Mouse (Mus musculus) liver, postnatal 0 days (tissue): ENCODE results near the gene Pigp. TPM values are rescaled to one million over a fixed set of nuclear protein-coding genes. Genes with fewer than 3 reads are reported as not detected.
A peak's percentile ranks its signal among the peaks of the same experiment; 100 is the strongest.

Source experiments
- ATAC-seq: fragments of 200-750 bp; cut with Nextera tagmentation; 2 replicates; pipeline ENCODE4 v1.8.0; 2017; ENCODE audit warnings: mild to moderate bottlenecking, moderate library complexity
- DNase-seq: peaks from one replicate; pipeline ENCODE4 v3.0.0-alpha.2; 2016
- H3K27ac ChIP-seq: fragments of 300-500 bp; sonication (generic); 2 replicates; pipeline ENCODE4 v1.5.1; 2014; ENCODE audit warnings: antibody characterized with exemption, moderate library complexity, mild to moderate bottlenecking, low read depth
- H3K27me3 ChIP-seq: fragments of 300-500 bp; sonication (generic); 2 replicates; pipeline ENCODE4 v1.6.1; 2014; ENCODE audit warnings: low read length, control low read depth, mixed read lengths; ENCODE audit not compliant: insufficient read depth
- H3K36me3 ChIP-seq: fragments of 300-500 bp; sonication (generic); replicated peaks from 2 replicates; pipeline ENCODE4 v1.6.1; 2014; ENCODE audit warnings: mild to moderate bottlenecking, control low read depth, low read length, moderate library complexity, mixed read lengths; ENCODE audit not compliant: insufficient read depth
- H3K4me1 ChIP-seq: fragments of 300-500 bp; sonication (generic); 2 replicates; pipeline ENCODE4 v1.6.1; 2014; ENCODE audit warnings: antibody characterized with exemption, mild to moderate bottlenecking, control low read depth; ENCODE audit not compliant: insufficient read depth
- H3K4me2 ChIP-seq: fragments of 300-500 bp; sonication (generic); 2 replicates; pipeline ENCODE4 v1.6.1; 2014; ENCODE audit warnings: low read depth, mild to moderate bottlenecking, low read length, moderate library complexity, mixed read lengths
- H3K4me3 ChIP-seq: fragments of 300-500 bp; sonication (generic); 2 replicates; pipeline ENCODE4 v1.5.1; 2014; ENCODE audit warnings: low read depth, low read length
- H3K9ac ChIP-seq: fragments of 300-500 bp; sonication (generic); replicated peaks from 2 replicates; pipeline ENCODE4 v1.6.1; 2014; ENCODE audit warnings: mild to moderate bottlenecking, moderate library complexity
- H3K9me3 ChIP-seq: fragments of 300-500 bp; sonication (generic); 2 replicates; pipeline ENCODE4 v1.6.1; 2016; ENCODE audit warnings: mild to moderate bottlenecking, control low read depth, low read length, mixed read lengths
- CTCF ChIP-seq: sonication (generic); IDR thresholded peaks from 2 replicates; pipeline ENCODE4 v1.5.1; 2016; ENCODE audit warnings: antibody characterized with exemption, low read depth
- EP300 ChIP-seq: IDR thresholded peaks from 2 replicates; pipeline ENCODE4 v1.6.1; 2016; ENCODE audit warnings: antibody characterized with exemption, low read depth, mild to moderate bottlenecking
- WGBS: fragments of 180-500 bp; shearing (Covaris S2); extraction: QIAGEN DNeasy Blood & Tissue Kit; methylation state at CpG from one replicate; pipeline ENCODE4 v1.1.7; 2014; ENCODE audit not compliant: insufficient replicate concordance; 5-methylcytosine and 5-hydroxymethylcytosine counted together
- polyA plus RNA-seq: library from polyadenylated mRNA; unstranded; fragments of >200 nt; fragmentation: Nextera tagmentation; extraction: Ambion mirVana; gene quantifications from 2 replicates; pipeline ENCODE4 v1.2.1, GENCODE M21; 2015

The Pigp gene
- polyA plus RNA-seq: 84.6 and 95.6 TPM in 2 replicates

DNA sequence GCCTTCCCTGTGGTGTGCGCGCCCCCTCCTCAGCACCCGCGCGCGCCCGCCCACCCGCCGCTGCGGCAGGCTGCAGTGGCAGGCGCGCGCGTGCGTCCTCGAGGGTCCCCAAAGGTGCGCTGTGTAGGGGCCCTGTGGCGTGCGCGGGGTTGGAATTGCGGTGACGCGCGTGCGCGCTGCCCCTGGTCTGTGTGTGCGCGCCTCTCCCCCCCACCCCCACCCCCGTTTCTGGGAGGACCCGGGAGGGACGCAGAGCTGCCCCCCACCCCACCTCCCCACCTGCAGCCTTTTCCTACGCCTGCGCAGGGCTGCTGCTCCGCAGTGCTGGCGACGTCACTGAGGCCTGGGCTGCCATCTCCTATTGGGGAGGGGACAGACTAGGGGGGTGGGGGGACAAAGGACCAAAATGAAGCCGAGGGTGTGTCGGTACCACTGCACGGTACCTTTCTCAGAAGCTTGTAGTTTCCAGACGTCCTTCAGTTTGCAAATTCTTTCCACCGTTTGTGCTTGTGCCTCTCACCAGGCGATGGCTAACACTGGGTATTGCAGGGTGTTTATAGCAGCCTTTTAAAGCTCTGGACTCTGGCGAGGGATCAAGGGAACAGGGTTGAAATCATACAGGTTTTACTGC is at the start of gene Pigp:
Pigp (minus strand) TSS at position 542 of the 631 bp plus-strand sequence.
- Histone ChIP-seq H3K27me3 (no peaks in the 10 kb centered on the region), H3K4me1 (peaks cover 11% of the 10 kb centered on the region), H3K9ac (peak within 1 kb of the TSS; percentile 76), H3K4me2 (peak within 1 kb of the TSS; percentile 97), H3K4me3 (peak within 1 kb of the TSS; percentile 76), H3K36me3 (no peaks in the 10 kb centered on the region), H3K9me3 (no peaks in the 10 kb centered on the region), H3K27ac (peak within 1 kb of the TSS; percentile 82)
- WGBS: under 1% methylated on average over 40 of the region's 43 CpGs
- ATAC-seq: peak; percentile 65
- TF ChIP-seq EP300: no peak
- TF ChIP-seq CTCF: 0 out of 2 replicates have a peak, but pooled peaks have one; percentile 27
- peak; percentile 67 for DNase-seq

GRCm38 (mm10) chr16:94420498-94420897 is 48.9 kb upstream of the Pigp start:
- no peak for DNase-seq
- H3K9ac ChIP-seq: no peak overlapping the region
- TF ChIP-seq CTCF (peak; percentile 59), EP300 (no peak)
- H3K27ac ChIP-seq: no peak overlapping the region
- peaks cover 41% of the 10 kb centered on the region for H3K36me3 ChIP-seq
- H3K9me3 ChIP-seq: peaks cover 2% of the 10 kb centered on the region; the same call in 1 of the 2 replicates
- ATAC-seq: no peak
- no peaks in the 10 kb centered on the region for H3K27me3 ChIP-seq
- H3K4me3 ChIP-seq: no peak overlapping the region
- WGBS: 87% methylated on average over 3 of the region's 3 CpGs
- H3K4me2 ChIP-seq: no peak overlapping the region
- no peaks in the 10 kb centered on the region for H3K4me1 ChIP-seq

- no peak overlapping the region for H3K9ac ChIP-seq
- 70% methylated on average over 6 of the region's 6 CpGs for WGBS
Measured at GRCm38 (mm10) chr16:94414151-94414550, 42.5 kb upstream of the Pigp start.

GRCm38 (mm10) chr16:94412760-94413159 is 41.1 kb upstream of the Pigp start:
- no peak for DNase-seq
- H3K27me3 ChIP-seq: no peaks in the 10 kb centered on the region
- H3K4me1 ChIP-seq: peaks cover 2% of the 10 kb centered on the region; the same call in 1 of the 2 replicates
- ATAC-seq: no peak
- H3K36me3 ChIP-seq: peaks cover 14% of the 10 kb centered on the region; the same call in 1 of the 2 replicates
- 85% methylated on average over 4 of the region's 4 CpGs for WGBS
- no peak overlapping the region for H3K4me2 ChIP-seq
- no peaks in the 10 kb centered on the region for H3K9me3 ChIP-seq
- no peak overlapping the region for H3K4me3 ChIP-seq
- TF ChIP-seq CTCF (no peak), EP300 (no peak)
- no peak overlapping the region for H3K9ac ChIP-seq
- H3K27ac ChIP-seq: no peak overlapping the region

More at GRCm38 (mm10) chr16:94414151-94414550, 42.5 kb upstream of the Pigp start:
- peaks cover 18% of the 10 kb centered on the region for H3K36me3 ChIP-seq
- no peaks in the 10 kb centered on the region for H3K4me1 ChIP-seq
- DNase-seq (no peak), ATAC-seq (peak; percentile 87)
- H3K27ac ChIP-seq: no peak overlapping the region; the same call in 1 of the 2 replicates
- TF ChIP-seq EP300: no peak
- TF ChIP-seq CTCF: no peak
- no peaks in the 10 kb centered on the region for H3K27me3 ChIP-seq
- H3K9me3 ChIP-seq: no peaks in the 10 kb centered on the region
- H3K4me2 ChIP-seq: peak overlapping the region; percentile 20
- no peak overlapping the region for H3K4me3 ChIP-seq

DNA sequence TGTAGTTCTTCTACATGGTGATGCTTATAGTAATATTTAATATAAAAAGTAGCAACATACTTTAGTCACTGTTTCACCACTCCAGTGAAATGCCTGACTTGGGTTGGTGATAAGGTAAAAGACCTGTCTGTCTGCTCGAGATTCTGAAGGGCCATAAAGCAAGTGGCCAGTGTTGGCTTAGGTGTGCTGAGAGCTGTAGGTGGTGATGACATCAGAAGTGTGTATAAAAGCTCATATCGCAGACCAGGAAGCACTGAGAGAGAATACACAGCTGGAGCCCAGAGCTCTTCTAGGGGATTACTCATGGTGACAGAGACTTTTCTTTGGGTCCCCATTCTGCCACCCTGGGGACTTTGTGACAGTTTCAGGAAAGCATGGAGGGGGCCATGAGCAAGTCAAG is 40.6 kb upstream of the Pigp start:
- no peak overlapping the region for H3K4me3 ChIP-seq

GRCm38 (mm10) chr16:94411287-94411686 is 39.6 kb upstream of the Pigp start:
- no peaks in the 10 kb centered on the region for H3K9me3 ChIP-seq
- H3K9ac ChIP-seq: no peak overlapping the region
- no peak overlapping the region for H3K4me3 ChIP-seq
- no peaks in the 10 kb centered on the region for H3K27me3 ChIP-seq
- peak; percentile 47 for ATAC-seq
- peaks cover 8% of the 10 kb centered on the region; the same call in 1 of the 2 replicates for H3K36me3 ChIP-seq
- no peak for DNase-seq
- no peak overlapping the region for H3K4me2 ChIP-seq
- TF ChIP-seq CTCF (no peak), EP300 (peak; percentile 17; the same call in 1 of the 2 replicates)
- peaks cover 3% of the 10 kb centered on the region; the same call in 1 of the 2 replicates for H3K4me1 ChIP-seq
- WGBS: 62% methylated on average over 3 of the region's 3 CpGs
- H3K27ac ChIP-seq: no peak overlapping the region

More for the DNA sequence above, 40.6 kb upstream of the Pigp start:
- ATAC-seq (no peak), DNase-seq (no peak)
- Histone ChIP-seq H3K36me3 (peaks cover 9% of the 10 kb centered on the region; the same call in 1 of the 2 replicates), H3K4me2 (no peak overlapping the region), H3K27ac (no peak overlapping the region), H3K27me3 (no peaks in the 10 kb centered on the region), H3K9ac (no peak overlapping the region), H3K9me3 (no peaks in the 10 kb centered on the region), H3K4me1 (peaks cover 3% of the 10 kb centered on the region; the same call in 1 of the 2 replicates)
- TF ChIP-seq CTCF (no peak), EP300 (no peak)
- WGBS: 78% methylated on average over 2 of the region's 2 CpGs
